Mouse (Mus musculus): ENCODE data around the gene Ttc25.
"Not testable (repeated sequence)": the region's sequence is repeated elsewhere in the genome, so short reads cannot be mapped to it uniquely, and the experiment has no call there.

Gene Ttc25

DNA sequence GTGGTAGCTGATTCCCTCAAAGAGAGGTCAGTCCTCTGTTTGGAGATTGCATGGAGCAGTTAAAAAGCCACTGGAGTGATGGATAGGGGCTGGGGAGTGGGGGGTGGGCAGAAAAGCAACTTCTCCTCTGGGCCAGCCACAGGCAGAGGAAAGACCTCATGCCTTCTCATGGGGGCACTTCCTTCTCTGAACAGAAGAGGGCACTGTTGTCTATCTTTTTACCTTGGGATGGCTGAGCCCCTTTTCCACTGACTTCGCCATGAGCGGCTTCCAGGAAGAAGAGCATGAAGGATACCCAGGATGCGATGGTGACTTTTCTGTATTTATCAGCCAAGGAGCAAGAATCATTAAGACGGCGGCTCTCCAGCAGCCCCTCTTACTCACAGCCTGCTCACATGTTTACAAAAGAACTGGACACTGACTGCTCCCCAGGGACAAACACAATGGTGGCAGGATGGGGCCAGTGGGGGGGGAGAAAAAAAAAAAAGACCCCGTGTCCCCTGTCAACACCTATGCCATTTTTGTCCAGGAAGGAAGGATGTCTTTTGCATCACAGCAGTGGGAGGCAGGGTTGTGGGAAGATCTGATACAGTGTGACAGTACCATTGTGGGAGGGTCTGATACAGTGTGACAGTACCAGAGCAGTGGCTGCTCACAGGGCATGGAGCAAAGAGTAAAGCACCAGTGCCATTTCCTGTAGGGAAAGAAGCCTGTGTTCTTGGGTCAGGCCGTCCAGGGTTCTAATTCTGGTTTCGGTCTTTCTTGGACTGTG, 25.2 kb downstream of the Ttc25 start:
- peak; percentile 45 for ATAC-seq (ENCODE audit: low TSS enrichment)

DNA sequence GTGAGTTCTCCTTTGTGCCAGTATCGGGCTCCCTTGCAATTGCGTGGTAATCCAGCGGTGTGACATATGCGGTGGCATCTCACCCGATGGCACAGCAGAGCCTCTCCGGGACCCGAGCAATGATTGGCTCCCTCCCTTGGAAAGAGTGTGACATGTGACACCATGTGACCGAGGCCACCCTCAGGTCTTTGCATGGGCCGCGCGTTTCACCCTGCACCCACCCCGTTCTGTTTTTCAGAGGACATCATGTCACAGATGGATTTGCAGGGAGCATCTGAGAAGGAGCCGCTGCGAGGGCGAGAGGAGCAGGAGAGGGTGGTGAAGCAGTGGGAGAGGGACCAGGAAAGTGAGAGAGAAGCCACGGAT, 25.8 kb downstream of the Ttc25 start:
- ATAC-seq (ENCODE audit: low TSS enrichment) = peak; percentile 60

DNA sequence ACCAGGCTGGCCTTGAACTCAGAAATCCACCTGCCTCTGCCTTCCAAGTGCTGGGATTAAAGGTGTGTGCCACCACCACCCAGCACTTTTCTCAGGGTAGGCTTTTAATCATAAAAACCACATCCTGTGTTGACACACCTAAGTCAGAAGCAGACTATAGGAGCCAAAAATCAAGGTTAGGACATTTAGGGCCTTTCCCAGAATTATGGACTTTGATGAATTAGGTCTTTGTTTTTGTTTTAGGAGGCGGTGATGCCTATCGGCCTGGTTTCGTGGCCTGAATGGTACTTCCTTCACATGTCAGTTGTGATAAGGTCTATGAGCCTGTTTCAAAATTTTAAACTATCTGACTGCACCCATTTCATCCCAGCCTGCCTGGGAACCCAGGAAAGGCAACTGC, 28.8 kb downstream of the Ttc25 start:
- no peak for ATAC-seq (ENCODE audit: low TSS enrichment)

DNA sequence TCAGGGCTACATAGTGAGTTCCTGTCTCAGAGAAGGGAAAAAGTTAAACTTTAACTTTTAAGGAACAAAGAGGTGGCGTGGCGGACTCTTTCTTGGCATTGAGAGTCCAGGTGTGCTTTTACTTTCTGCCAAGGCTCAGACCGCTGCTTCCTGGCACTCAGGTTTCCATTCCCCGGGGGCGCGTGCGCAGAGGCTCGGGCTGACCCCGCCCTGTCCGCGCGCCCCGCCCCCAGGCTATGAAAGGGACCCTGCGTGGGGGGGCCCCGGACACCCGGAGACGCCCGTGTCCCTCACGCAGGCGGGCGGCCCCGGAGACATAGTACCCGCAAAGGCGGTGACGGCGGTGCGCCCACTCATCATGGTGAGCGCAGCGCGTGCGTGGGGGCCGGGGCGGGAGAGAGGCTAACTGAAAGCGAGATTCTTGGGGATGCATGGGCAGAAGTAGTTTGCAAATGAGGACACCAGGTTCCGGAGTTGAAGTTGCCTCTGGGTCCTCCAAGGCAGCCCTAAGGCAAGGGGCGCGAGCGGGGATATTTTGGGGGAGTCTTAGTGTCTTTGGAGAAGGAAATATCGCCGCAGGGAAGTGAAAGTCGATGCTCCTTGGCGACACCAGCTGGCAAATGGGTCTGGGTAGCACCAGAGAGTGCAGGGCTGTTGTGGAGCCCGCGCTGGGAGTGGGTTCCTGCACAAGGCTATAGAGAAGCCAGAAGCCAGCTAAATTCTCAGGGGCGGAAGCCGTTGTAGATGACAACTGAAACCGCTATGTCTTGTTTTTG, 29.5 kb downstream of the Ttc25 start, which contains the start of gene Cnp:
Gene Cnp (plus strand): TSS at position 197 of the 776 bp plus-strand sequence.
- peak; percentile 38 for ATAC-seq (ENCODE audit: low TSS enrichment)

DNA sequence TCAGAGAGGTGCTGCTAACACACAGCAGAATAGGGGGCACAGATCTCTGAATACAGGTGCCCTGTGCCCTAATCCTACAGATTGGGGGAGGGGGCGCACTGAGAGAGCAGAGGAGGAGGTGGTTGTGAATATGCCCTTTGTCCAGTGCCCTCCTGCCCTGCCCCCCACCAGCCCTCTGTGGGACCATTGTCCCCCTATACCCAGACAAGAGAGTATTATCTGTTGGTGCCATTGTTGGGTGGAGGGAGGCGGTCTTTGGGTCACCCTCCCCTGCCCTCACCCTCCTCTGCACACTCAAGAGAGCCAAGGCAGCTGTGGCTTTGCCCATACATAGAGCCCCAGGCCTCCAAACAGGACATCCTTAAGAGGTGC, 30.1 kb downstream of the Ttc25 start:
- peak; percentile 7; the same call in 1 of the 2 replicates for ATAC-seq (ENCODE audit: low TSS enrichment)

DNA sequence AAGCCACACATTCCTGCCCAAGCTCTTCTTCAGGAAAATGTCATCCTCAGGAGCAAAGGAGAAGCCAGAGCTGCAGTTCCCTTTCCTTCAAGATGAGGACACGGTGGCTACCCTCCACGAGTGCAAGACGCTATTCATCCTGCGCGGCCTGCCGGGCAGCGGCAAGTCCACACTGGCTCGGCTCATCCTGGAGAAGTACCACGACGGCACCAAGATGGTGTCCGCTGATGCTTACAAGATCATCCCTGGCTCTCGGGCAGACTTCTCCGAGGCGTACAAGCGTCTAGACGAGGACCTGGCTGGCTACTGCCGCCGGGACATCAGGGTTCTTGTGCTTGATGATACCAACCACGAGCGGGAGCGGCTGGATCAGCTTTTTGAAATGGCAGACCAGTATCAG, 30.8 kb downstream of the Ttc25 start:
- no peak for ATAC-seq (ENCODE audit: low TSS enrichment)

DNA sequence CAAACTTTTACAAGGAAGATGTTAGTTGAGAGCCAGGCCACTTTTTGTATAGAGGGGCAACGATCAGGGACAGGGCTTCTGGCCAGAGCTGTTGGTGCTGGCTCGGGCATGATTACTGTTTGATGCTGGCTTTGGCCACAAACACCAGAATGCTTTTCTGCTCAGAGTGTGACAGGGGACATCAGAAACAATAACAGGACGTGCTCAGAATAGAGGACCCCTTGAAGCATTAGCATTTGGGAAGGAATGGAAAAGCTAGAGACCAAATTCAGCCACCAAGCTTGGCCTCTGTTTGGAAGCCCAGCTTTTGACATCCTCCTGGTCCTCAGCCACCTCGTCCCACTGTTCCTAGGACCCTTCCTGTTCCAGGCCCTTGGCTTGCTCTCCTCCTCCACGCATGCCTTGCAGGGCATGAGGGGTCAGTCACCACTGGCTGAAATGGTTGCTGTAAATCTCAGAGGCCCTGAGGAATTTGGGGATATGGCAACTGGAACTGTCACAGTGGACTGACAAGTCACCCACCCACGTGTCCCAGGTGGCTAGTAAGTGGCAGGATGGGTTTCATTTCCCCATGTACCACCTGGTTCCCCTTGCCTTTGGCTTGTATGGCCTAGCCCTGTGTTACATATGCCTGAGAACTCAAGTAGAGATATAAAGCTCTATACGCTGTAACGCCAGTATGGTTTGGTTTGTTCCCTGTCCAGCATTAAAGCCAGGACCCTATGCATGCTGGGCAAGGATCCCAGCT, 32.6 kb downstream of the Ttc25 start:
- ATAC-seq (ENCODE audit: low TSS enrichment) = no peak

DNA sequence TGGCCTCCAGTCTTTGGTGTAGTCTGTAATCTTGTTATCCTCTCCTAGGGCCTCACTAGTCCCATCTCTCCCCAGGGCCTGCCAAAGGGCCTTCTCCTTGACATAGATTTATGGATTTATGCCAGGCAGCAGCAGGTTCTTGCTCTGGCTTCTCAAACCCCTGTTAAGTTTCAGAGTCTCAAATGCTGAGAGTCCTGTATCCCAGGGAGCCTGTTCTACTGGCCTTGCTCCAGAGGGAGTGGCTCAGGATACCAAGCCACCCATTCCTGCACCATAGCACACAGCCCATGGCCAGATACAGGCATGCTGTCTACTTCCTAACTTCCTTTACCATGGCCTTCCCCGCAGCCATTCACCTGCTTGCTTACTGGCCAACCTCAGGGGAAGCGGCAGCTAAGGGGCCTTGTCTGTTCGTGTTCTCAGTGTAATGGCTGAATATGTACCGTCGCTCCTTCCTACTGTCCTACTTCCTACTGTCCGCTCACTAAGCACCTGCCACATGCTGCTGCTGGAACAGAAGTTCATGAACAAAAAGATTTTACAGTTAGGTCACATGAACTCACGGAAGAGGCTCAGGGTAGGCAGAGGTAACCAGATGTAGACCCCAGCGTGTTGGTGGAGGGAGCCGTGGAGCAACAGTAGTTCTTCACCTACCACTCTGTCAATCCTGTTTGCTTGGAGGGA, 33.9 kb downstream of the Ttc25 start:
- ATAC-seq (ENCODE audit: low TSS enrichment) = no peak

DNA sequence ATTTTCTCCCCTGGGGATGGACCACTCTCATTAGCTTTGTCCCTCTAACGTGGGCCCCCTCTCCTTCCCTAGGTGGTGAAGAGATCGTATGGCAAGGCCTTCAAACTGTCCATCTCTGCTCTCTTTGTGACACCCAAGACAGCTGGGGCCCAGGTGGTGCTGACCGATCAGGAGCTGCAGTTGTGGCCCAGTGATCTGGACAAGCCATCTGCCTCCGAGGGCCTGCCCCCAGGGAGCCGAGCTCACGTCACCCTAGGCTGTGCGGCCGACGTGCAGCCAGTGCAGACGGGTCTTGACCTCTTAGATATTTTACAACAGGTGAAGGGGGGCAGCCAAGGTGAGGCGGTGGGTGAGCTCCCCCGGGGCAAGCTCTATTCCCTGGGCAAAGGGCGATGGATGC, 34.9 kb downstream of the Ttc25 start:
- ATAC-seq (ENCODE audit: low TSS enrichment) = no peak

DNA sequence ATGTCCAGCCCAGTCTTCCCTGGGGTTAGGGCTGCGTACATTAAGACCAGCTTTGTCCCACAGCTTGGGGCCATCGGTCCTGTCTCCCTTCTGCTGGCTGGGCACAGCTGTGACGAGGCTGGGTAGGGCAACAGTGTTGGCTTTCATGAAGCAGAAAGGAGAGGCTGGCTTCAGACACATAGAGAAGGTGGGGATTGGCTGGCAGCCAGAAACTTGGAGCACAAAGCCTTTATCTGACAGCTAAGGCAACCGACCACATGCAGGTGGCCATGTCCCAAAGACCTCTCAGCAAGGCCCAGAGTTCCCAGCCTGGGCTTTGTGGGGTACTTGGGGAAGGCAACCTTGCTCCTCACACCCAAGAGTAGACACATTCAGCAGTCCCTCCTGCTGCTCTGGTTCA, 36.3 kb downstream of the Ttc25 start:
- ATAC-seq (ENCODE audit: low TSS enrichment) = peak; percentile 35

DNA sequence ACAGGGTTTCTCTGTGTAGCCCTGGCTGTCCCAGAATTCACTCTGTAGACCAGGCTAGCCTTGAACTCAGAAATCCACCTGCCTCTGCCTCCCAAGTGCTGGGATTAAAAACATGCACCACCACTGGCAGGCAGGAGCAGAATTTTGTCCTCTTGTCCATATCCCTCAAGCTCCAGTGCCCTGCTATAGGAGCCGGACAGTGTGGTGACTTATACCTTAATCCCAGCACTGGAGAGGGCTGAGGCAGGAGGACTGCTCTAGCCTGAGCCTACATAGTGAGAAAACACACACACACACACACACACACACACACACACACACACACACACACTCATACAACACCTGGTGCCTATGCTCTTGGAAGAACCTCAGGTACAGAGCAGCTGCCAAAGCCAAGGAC, 37.0 kb downstream of the Ttc25 start:
- ATAC-seq (ENCODE audit: low TSS enrichment) = not testable (repeated sequence)

DNA sequence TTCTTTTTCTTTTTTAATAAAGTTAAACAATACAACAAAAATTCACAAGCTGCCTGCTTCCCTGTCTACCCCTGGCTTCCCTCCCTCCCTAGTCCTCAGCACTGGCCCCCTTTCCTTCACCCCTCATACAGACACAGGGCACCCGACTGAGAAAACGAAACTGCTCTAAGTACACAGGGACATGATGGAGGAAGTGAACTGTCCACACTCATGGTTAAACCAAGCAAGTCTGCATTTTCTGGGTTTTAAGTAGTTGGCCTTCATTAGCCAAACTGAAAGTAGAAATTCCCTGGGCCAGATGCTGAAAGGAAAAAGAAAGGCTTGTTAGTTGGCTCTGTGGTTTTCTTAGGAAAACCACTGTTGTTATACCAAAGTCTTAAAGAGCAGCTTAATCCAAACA, 37.4 kb downstream of the Ttc25 start:
- no peak for ATAC-seq (ENCODE audit: low TSS enrichment)

DNA sequence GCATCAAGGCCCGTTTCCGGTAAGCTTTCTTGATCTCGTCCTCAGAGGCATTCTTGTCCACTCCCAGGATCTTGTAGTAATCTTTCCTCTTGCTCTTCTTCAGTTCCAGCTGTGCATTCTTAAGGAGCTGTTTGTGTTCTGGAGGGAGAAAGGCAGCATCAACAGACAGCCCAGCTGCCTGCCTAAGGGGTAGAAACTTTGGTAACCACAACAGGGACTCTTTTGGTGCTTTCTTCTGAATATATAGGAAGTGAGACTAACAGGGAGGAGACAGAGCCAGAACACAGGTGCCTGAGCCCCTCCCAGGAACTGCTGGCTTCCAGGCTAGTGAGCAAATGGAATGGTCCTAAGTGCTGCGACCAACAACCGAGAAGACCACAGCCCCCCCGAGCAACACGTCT, 39.2 kb downstream of the Ttc25 start:
- ATAC-seq (ENCODE audit: low TSS enrichment) = no peak

DNA sequence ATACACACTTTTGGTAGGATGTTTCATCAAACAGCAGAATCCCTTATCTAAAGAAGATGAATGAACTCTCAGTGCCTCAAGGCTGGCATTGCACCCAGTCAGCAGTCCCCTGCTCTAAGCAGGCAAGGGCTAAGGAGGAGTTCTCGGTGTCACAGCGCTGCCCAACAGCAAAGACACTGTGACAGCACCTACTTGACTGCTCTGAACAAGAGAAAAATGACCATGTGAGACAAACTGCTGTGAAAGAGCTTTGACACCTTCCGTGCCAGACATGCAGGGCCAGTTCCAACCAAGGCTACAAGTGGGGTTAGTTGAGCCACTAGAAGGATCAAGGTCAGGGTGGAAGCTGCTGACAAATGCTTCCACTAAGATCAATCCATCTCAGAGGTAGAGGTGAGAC, 39.7 kb downstream of the Ttc25 start:
- no peak for ATAC-seq (ENCODE audit: low TSS enrichment)

DNA sequence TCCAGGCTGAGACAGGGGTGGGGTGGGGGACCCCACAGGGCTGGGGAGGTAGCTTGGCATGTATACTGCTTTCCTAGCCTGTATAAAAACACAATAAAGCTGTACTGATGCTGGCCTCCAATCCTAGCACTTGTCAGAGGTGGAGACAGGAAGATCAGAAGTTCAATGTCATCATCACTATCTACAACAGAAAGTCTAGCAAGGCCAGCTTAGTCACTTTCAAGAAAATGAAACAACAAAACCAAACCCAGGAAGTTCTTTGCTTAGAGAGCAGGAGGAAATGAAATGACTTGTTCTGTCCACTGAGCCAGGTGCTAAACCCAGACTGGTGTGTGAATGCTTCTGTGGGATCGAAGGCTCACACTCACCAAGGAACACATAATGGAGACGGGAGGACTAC, 43.1 kb downstream of the Ttc25 start:
- no peak for ATAC-seq (ENCODE audit: low TSS enrichment)

DNA sequence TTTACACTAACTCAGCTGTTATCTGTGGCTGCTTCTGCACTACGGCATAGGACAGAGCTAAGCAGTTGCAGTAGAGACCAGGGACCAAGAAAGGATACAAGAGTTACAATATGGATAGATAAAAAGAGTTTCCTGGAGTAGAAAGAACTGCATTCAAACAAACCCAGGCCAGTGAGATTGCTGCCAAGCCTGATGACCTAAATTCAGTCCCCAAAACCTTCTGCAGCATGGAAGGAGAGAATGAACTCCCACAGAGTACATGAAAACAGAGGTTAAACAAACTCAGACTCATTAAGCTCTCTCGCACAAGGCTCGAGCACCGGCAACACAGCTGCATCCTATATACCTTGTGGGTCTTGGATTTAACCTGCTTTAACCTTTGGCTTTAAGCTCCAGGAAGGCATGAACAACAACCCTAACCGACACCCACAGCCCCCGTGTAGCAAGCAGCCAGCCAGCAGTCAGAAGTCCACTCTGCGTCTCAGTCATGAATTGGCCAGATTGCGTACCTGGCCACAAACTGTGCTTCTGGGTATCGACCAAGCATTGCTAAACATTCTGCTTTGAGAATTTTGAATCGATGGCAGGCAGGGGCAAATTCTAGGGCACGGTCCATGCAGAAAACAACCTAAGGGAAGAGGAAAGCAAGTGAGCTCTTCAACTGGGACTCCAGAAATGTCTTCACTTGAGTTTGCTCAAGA, 47.1 kb downstream of the Ttc25 start:
- ATAC-seq (ENCODE audit: low TSS enrichment) = no peak

DNA sequence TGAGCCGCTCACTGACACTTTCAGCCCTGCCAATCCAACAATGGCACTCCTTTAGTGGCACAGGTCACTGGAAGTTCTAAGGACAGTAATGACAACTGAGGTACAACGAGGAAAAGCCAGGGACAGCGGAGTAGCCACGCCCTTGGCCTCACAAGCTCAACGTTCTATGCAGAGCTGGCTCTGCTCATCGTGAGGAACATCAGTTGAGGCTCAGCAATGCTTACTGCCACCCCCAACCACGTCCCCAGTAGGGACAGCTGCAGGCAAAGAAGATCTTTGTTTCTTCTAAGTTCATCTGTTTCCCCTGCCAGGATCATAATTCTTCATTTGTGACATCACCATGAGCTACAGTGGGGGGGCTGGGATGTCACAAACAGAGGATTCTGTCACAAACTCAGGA, 49.2 kb downstream of the Ttc25 start:
- no peak for ATAC-seq (ENCODE audit: low TSS enrichment)

DNA sequence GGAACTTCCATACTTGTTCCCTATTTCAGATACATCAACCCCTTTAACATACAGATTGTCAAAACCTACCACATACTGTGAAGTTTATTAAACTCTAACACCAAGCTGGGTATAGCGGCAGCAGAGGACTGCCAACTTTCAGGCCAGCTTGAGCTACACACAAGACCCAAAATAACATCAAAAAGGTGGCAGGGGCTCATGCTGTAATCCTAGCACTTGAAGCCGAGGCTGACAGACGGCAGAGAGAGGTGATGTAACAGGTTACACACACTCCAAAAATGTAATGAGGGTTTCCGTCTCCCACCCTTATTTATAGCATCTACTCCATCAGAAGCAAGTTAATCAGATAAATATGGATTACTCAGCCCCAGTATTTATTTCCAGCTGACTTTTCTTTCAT, 50.1 kb downstream of the Ttc25 start:
- ATAC-seq (ENCODE audit: low TSS enrichment) = no peak

DNA sequence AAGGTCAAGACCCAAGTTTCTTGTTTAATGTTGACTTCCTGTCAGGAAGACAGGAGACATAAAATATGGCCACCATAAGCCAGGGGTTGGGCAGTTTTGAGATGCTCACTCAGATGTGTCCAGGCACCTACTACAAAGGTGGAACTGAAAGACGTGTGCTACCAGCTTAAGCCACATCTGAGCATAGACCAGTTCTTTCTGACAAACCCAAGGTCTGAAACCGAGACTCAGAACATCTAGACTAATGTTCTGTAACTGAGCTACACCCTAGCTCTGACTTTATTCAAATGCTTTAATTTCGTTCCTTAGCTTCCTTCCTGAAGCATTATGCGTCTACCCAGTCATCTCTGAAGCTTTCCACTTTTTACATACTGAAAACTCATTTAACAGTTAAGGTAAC, 52.7 kb downstream of the Ttc25 start:
- no peak for ATAC-seq (ENCODE audit: low TSS enrichment)

DNA sequence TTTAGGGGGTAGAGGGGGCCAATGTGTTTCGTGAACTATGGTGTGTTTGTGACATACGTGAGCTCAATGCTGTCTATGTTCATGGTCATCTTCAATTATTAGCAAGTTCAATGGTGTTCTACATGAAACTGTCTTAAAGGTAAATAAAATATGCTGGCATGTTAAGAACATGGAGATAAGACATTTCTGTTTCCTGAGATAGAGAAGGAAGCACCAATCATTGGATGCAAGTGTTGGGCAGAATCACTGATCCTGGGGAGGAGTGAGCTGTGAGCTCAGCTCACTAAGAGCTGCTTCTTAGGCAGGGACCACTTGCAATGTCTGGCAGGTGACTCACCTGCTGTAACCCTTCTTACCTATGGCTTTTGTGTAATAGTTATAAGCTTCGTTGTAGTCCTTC, 56.0 kb downstream of the Ttc25 start:
- no peak for ATAC-seq (ENCODE audit: low TSS enrichment)

DNA sequence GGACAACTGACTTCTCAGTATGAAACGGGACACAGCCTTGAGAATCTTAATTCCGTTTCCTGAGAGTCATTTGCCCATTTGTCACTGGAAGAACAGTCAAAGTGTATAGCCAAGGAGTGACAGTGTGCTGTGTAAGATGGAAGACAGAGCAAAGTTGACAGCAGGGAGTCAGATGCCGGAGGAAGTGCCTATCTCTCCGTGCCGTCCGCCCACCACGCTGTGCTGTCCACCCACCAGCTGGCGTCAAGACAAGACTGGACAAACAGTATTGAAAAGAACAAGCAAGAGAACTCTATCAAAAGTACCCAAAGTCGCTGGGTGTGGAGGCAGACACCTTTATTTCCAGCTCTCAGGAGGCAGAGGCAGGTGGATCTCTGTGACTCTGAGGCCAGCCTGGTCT, 57.7 kb downstream of the Ttc25 start:
- ATAC-seq (ENCODE audit: low TSS enrichment) = no peak

DNA sequence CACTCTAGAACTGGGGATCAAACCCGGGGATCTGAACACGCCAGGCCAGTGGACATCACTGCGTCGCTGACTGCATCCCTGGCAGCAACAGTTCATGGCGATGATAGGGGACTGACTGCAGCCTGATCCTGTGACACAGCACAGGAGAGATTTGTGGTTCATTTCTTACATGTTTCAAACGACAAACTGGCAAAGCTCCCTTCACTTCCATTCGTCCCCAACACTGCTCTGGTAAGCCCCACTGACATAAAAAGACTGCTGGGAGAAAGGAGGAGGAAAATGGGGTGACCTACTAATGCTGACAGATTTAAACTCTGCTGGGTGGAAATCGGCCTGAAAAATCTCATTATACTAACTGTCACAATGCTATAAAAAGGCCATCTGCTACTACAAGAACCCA, 58.4 kb downstream of the Ttc25 start:
- peak; percentile 52; the same call in 1 of the 2 replicates for ATAC-seq (ENCODE audit: low TSS enrichment)
